8 mouse cellular contexts compared by ENCODE assay signal in genomic region chr3:88458778-88459219, GRCm38 (mm10). TPM values are rescaled to one million over a fixed set of nuclear protein-coding genes. Genes with fewer than 3 reads are reported as not detected.
A peak's percentile ranks its signal among the peaks of the same experiment; 100 is the strongest.
DNase-seq lines count a peak whose midpoint lies in the region; ATAC-seq lines count a peak whose summit lies in the region.

No protein-coding gene starts in this region.

- ATAC-seq in forebrain, embryonic 13.5 days, result peak; percentile 86
- ATAC-seq in activated CD4-positive, CD25-positive, alpha-beta regulatory T cell, adult 4 months, result no peak
- ATAC-seq in megakaryocyte progenitor cell, adult 5-6 weeks (replicated peaks; ENCODE audit: poor library complexity), result no peak

- H3K9ac ChIP-seq in forebrain, embryonic 13.5 days, result peak overlapping the region; percentile 69

- DNase-seq in frontal cortex, postnatal 36 days (ENCODE audit: low spot score in 2 of 2), result peak; percentile 49 to 60
- no peak for DNase-seq in frontal cortex, postnatal 25 days (ENCODE audit: low spot score in 2 of 2)
- peak; percentile 59 for DNase-seq in ES-CJ7 (ENCODE audit: low read depth, low spot score)
- DNase-seq in thymus, postnatal 0 days (ENCODE audit: low spot score), result no peak

- H3K4me3 ChIP-seq in forebrain, embryonic 13.5 days, result peak overlapping the region; percentile 48
- H3K4me3 ChIP-seq in macrophage (ENCODE audit: inconsistent target), result no peak overlapping the region

- no peaks in the 10 kb centered on the region for H3K36me3 ChIP-seq in forebrain, embryonic 13.5 days (ENCODE audit: poor library complexity, severe bottlenecking)
- H3K36me3 ChIP-seq in macrophage (ENCODE audit: inconsistent target), result no peaks in the 10 kb centered on the region

- H3K27ac ChIP-seq in forebrain, embryonic 13.5 days, result peak overlapping the region; percentile 72
- peak overlapping the region; percentile 70; the same call in 1 of the 2 replicates for H3K27ac ChIP-seq in macrophage

- H3K4me2 ChIP-seq in forebrain, embryonic 13.5 days, result peak overlapping the region; percentile 66

- H3K9me3 ChIP-seq in forebrain, embryonic 13.5 days (replicated peaks), result no peaks in the 10 kb centered on the region

- H3K27me3 ChIP-seq in forebrain, embryonic 13.5 days, result no peaks in the 10 kb centered on the region; the same call in 1 of the 2 replicates

- WGBS in forebrain, embryonic 13.5 days, result under 1% methylated on average over 14 of the region's 14 CpGs
- WGBS in macrophage (ENCODE audit: missing documents), result 41% methylated on average over 11 of the region's 14 CpGs

- peaks cover 1% of the 10 kb centered on the region; the same call in 1 of the 2 replicates for H3K79me2 ChIP-seq in macrophage (ENCODE audit: inconsistent target)

- peaks cover 43% of the 10 kb centered on the region for H3K4me1 ChIP-seq in forebrain, embryonic 13.5 days

RNA-seq across cellular contexts. Expression of gene Sema4a, which starts 2.2 kb away (rescaled TPM):
- polyA plus RNA-seq in forebrain, embryonic 13.5 days (2015; fragmentation: Nextera tagmentation; extraction: Ambion mirVana), result 13.7 and 16.7 TPM in 2 replicates
- total RNA-seq in macrophage (2018; cell fraction: chromatin; rRNA removed), result 100 to 1,000 TPM in 6 of 26 experiments, 10 to 100 TPM in 20; 12.4 to 193 (median 60.3) TPM
- 10 to 100 TPM in 19 of 26 experiments, 1 to 10 TPM in 7; 8.5 to 33.5 (median 15.5) TPM for total RNA-seq in macrophage (2018; cell fraction: cytosol; rRNA removed)
- total RNA-seq in macrophage (2018; cell fraction: nucleus; rRNA removed), result 100 to 1,000 TPM in 3 of 26 experiments, 10 to 100 TPM in 23; 24.0 to 139 (median 65.3) TPM
- 7.3 to 33.5 TPM (median 7.7 TPM) in 3 replicates for polyA plus RNA-seq in macrophage (2018)
- 10 to 100 TPM; 31.5 to 44.8 TPM for polyA plus RNA-seq in activated CD4-positive, CD25-positive, alpha-beta regulatory T cell, adult 4 months (2017; shearing (Covaris generic))
- 32.7 and 43.1 TPM in 2 replicates for total RNA-seq in megakaryocyte progenitor cell, adult 5-6 weeks (2015)
- 25.9 and 39.4 TPM in 2 replicates for total RNA-seq in megakaryocyte progenitor cell, adult 5-6 weeks (2017)
- 14.6 and 15.1 TPM in 2 replicates for polyA plus RNA-seq in thymus, postnatal 0 days (2015; fragmentation: Nextera tagmentation; extraction: Ambion mirVana)

RNA-seq across cellular contexts. Expression of gene Slc25a44, which starts 33.9 kb away (rescaled TPM):
- polyA plus RNA-seq in forebrain, embryonic 13.5 days (2015; fragmentation: Nextera tagmentation; extraction: Ambion mirVana), result 23.0 and 26.2 TPM in 2 replicates
- 10 to 100 TPM; 11.1 to 30.9 (median 17.3) TPM for total RNA-seq in macrophage (2018; cell fraction: chromatin; rRNA removed)
- 10 to 100 TPM; 26.0 to 45.2 (median 33.0) TPM for total RNA-seq in macrophage (2018; cell fraction: cytosol; rRNA removed)
- total RNA-seq in macrophage (2018; cell fraction: nucleus; rRNA removed), result 10 to 100 TPM; 17.6 to 42.3 (median 27.8) TPM
- polyA plus RNA-seq in macrophage (2018), result 23.0 to 38.3 TPM (median 30.3 TPM) in 3 replicates
- 10 to 100 TPM; 12.8 to 16.7 TPM for polyA plus RNA-seq in activated CD4-positive, CD25-positive, alpha-beta regulatory T cell, adult 4 months (2017; shearing (Covaris generic))
- 10.3 and 11.1 TPM in 2 replicates for total RNA-seq in megakaryocyte progenitor cell, adult 5-6 weeks (2015)
- 16.2 and 17.9 TPM in 2 replicates for total RNA-seq in megakaryocyte progenitor cell, adult 5-6 weeks (2017)
- polyA plus RNA-seq in thymus, postnatal 0 days (2015; fragmentation: Nextera tagmentation; extraction: Ambion mirVana), result 9.6 and 12.3 TPM in 2 replicates

RNA-seq across cellular contexts. Expression of gene Pmf1, which starts 48.7 kb away (rescaled TPM):
- 107 TPM in 2 replicates for polyA plus RNA-seq in forebrain, embryonic 13.5 days (2015; fragmentation: Nextera tagmentation; extraction: Ambion mirVana)
- total RNA-seq in macrophage (2018; cell fraction: chromatin; rRNA removed), result 10 to 100 TPM in 18 of 26 experiments, 1 to 10 TPM in 8; 3.6 to 33.6 (median 15.7) TPM
- 10 to 100 TPM; 11.9 to 27.4 (median 19.5) TPM for total RNA-seq in macrophage (2018; cell fraction: cytosol; rRNA removed)
- 10 to 100 TPM in 15 of 26 experiments, 1 to 10 TPM in 11; 4.3 to 40.2 (median 12.1) TPM for total RNA-seq in macrophage (2018; cell fraction: nucleus; rRNA removed)
- polyA plus RNA-seq in macrophage (2018), result 20.9 to 38.7 TPM (median 26.5 TPM) in 3 replicates
- 10 to 100 TPM; 62.7 to 63.7 TPM for polyA plus RNA-seq in activated CD4-positive, CD25-positive, alpha-beta regulatory T cell, adult 4 months (2017; shearing (Covaris generic))
- 161 and 165 TPM in 2 replicates for total RNA-seq in megakaryocyte progenitor cell, adult 5-6 weeks (2015)
- total RNA-seq in megakaryocyte progenitor cell, adult 5-6 weeks (2017), result 121 and 129 TPM in 2 replicates
- polyA plus RNA-seq in thymus, postnatal 0 days (2015; fragmentation: Nextera tagmentation; extraction: Ambion mirVana), result 144 and 151 TPM in 2 replicates

RNA-seq across cellular contexts. Expression of gene Lmna, which starts 51.0 kb away (rescaled TPM):
- polyA plus RNA-seq in forebrain, embryonic 13.5 days (2015; fragmentation: Nextera tagmentation; extraction: Ambion mirVana), result 12.1 and 15.5 TPM in 2 replicates
- 100 to 1,000 TPM in 8 of 26 experiments, 10 to 100 TPM in 18; 18.3 to 483 (median 71.9) TPM for total RNA-seq in macrophage (2018; cell fraction: chromatin; rRNA removed)
- 100 to 1,000 TPM in 13 of 26 experiments, 10 to 100 TPM in 13; 61.7 to 262 (median 112) TPM for total RNA-seq in macrophage (2018; cell fraction: cytosol; rRNA removed)
- 100 to 1,000 TPM in 11 of 26 experiments, 10 to 100 TPM in 15; 40.2 to 222 (median 79.2) TPM for total RNA-seq in macrophage (2018; cell fraction: nucleus; rRNA removed)
- 96.7 to 217 TPM (median 105 TPM) in 3 replicates for polyA plus RNA-seq in macrophage (2018)
- polyA plus RNA-seq in activated CD4-positive, CD25-positive, alpha-beta regulatory T cell, adult 4 months (2017; shearing (Covaris generic)), result 1 to 10 TPM; 4.6 to 6.4 TPM
- 2.3 and 2.6 TPM in 2 replicates for total RNA-seq in megakaryocyte progenitor cell, adult 5-6 weeks (2015)
- 5.8 and 9.8 TPM in 2 replicates for total RNA-seq in megakaryocyte progenitor cell, adult 5-6 weeks (2017)
- polyA plus RNA-seq in thymus, postnatal 0 days (2015; fragmentation: Nextera tagmentation; extraction: Ambion mirVana), result 40.6 and 43.8 TPM in 2 replicates

Comparison
In these comparisons a context has a peak if more than half of its experiments do, and no peak if none do; other contexts are left out.
1. DNase-seq: peak in frontal cortex, postnatal 36 days (2 of 2) and ES-CJ7 (single experiment); none in frontal cortex, postnatal 25 days (0 of 2) and thymus, postnatal 0 days (single experiment).